Mouse (Mus musculus): ENCODE results near the gene Rgs6. TPM values are rescaled to one million over a fixed set of nuclear protein-coding genes. Genes with fewer than 3 reads are reported as not detected.

The Rgs6 gene
- polyA plus RNA-seq, 1 experiment: 0.58 TPM

GRCm38 (mm10) chr12:83037798-83038560, 449.9 kb downstream of the Rgs6 start:
- Histone ChIP-seq H3K4me3 (ENCODE audit: low read depth, low read length) (0 out of 2 replicates have a peak overlapping the region, but pooled peaks have one; percentile 8), H3K27ac (ENCODE audit: insufficient read depth, low read length) (no peak overlapping the region)
- TF ChIP-seq EP300 (IDR thresholded peaks at IDR 0.05; ENCODE audit: insufficient read depth, low read depth, low read length) (no peak), POLR2A (IDR thresholded peaks at IDR 0.05; ENCODE audit: insufficient read depth, low read length) (no peak), CTCF (IDR thresholded peaks at IDR 0.05; ENCODE audit: low read depth, low read length) (no peak)

DNA sequence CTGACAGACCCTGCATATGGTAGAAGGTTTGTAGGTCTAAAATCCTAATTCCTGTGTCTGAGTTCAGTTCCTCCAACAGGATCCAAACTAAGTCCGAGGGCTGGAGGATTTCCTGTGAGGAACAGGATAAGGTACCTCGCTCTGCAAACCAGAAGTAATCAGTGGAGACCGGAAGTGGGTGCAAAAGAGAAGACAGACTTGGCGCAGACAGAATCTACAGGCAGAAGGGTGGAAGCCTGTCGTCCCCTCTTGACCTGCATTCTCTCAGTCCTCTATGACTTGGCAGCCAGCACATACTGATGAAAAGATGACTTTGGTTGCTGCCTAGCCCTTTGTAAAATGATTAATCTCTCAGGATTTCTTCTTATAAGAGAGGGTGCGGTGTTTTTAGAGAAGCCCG, 450.7 kb downstream of the Rgs6 start:
- Histone ChIP-seq H3K4me1 (ENCODE audit: control insufficient read depth, insufficient read depth, low read length) (no peaks in the 10 kb centered on the region), H3K9ac (ENCODE audit: low read depth, poor library complexity, severe bottlenecking) (no peak overlapping the region), H3K36me3 (ENCODE audit: control insufficient read depth, insufficient read depth, low read length, poor library complexity, severe bottlenecking) (no peaks in the 10 kb centered on the region), H3K27ac (ENCODE audit: insufficient read depth, low read length) (no peak overlapping the region), H3K27me3 (ENCODE audit: control insufficient read depth, insufficient read depth, low read length, poor library complexity, severe bottlenecking) (no peaks in the 10 kb centered on the region), H3K9me3 (replicated peaks; ENCODE audit: control insufficient read depth, insufficient read depth, low read length, poor library complexity, severe bottlenecking) (no peaks in the 10 kb centered on the region), H3K4me3 (ENCODE audit: low read depth, low read length) (no peak overlapping the region)
- TF ChIP-seq CTCF (IDR thresholded peaks at IDR 0.05; ENCODE audit: low read depth, low read length) (no peak), POLR2A (IDR thresholded peaks at IDR 0.05; ENCODE audit: insufficient read depth, low read length) (no peak), EP300 (IDR thresholded peaks at IDR 0.05; ENCODE audit: insufficient read depth, low read depth, low read length) (no peak)

More at GRCm38 (mm10) chr12:83037798-83038560, 449.9 kb downstream of the Rgs6 start:
- no peaks in the 10 kb centered on the region for H3K27me3 ChIP-seq (ENCODE audit: control insufficient read depth, insufficient read depth, low read length, poor library complexity, severe bottlenecking)
- no peak overlapping the region for H3K9ac ChIP-seq (ENCODE audit: low read depth, poor library complexity, severe bottlenecking)
- no peaks in the 10 kb centered on the region for H3K36me3 ChIP-seq (ENCODE audit: control insufficient read depth, insufficient read depth, low read length, poor library complexity, severe bottlenecking)
- H3K4me1 ChIP-seq (ENCODE audit: control insufficient read depth, insufficient read depth, low read length): no peaks in the 10 kb centered on the region
- H3K9me3 ChIP-seq (replicated peaks; ENCODE audit: control insufficient read depth, insufficient read depth, low read length, poor library complexity, severe bottlenecking): no peaks in the 10 kb centered on the region

DNA sequence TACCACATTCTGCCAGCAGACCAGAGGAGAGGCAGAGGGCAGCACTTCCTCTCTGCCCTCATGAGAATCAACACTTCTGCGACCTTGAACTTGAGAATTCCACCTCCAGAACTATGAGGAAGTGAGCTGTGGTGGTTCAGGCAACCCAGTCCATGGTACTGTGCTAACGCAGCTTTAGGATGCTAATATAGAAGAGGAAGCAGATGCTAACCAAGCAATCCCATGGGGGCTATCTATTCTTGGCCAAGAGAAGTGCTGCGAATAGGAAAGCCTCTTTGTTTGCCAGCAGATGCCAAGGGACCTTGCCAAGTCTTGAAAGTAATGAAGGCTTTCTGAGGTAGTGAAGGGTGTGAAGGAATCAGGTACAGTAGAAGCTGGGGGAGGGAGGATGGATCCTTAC, 451.8 kb downstream of the Rgs6 start:
- Histone ChIP-seq H3K27ac (ENCODE audit: insufficient read depth, low read length) (no peak overlapping the region), H3K36me3 (ENCODE audit: control insufficient read depth, insufficient read depth, low read length, poor library complexity, severe bottlenecking) (no peaks in the 10 kb centered on the region), H3K4me1 (ENCODE audit: control insufficient read depth, insufficient read depth, low read length) (no peaks in the 10 kb centered on the region), H3K9ac (ENCODE audit: low read depth, poor library complexity, severe bottlenecking) (no peak overlapping the region), H3K9me3 (replicated peaks; ENCODE audit: control insufficient read depth, insufficient read depth, low read length, poor library complexity, severe bottlenecking) (no peaks in the 10 kb centered on the region), H3K4me3 (ENCODE audit: low read depth, low read length) (no peak overlapping the region), H3K27me3 (ENCODE audit: control insufficient read depth, insufficient read depth, low read length, poor library complexity, severe bottlenecking) (no peaks in the 10 kb centered on the region)
- TF ChIP-seq CTCF (IDR thresholded peaks at IDR 0.05; ENCODE audit: low read depth, low read length) (no peak), EP300 (IDR thresholded peaks at IDR 0.05; ENCODE audit: insufficient read depth, low read depth, low read length) (no peak), POLR2A (IDR thresholded peaks at IDR 0.05; ENCODE audit: insufficient read depth, low read length) (no peak)

DNA sequence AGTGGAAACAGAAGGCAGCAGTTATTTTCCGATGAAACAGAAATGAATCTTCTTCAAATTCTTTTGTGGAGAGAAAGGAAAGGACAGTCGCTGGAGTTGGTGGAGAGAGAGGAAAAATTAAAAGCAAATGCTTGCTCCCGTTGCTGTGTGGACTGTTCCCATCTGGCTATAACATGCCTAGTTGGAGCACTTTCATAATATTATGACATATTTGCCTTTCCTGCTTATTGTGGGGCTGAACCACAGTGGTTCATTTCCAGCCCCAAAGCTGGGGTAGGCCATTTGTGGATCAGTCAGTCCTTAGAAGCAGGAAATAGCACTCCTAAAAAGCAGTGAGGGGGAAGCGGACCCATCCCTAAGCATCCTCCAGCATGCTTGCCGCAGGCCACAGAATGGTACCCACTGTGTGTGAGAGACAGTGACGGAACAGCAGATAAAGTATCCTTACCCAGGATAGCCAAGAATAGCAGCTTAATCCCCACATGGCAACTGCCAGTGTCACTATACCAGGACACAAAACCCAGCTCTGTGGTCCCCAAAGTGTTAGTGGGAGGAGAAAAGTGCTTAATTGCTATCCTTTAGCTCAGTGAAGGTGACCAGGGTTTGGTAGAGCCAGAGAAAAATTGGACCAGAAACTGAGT, 456.0 kb downstream of the Rgs6 start:
- Histone ChIP-seq H3K4me1 (ENCODE audit: control insufficient read depth, insufficient read depth, low read length) (no peaks in the 10 kb centered on the region), H3K4me3 (ENCODE audit: low read depth, low read length) (no peak overlapping the region), H3K36me3 (ENCODE audit: control insufficient read depth, insufficient read depth, low read length, poor library complexity, severe bottlenecking) (no peaks in the 10 kb centered on the region), H3K27me3 (ENCODE audit: control insufficient read depth, insufficient read depth, low read length, poor library complexity, severe bottlenecking) (no peaks in the 10 kb centered on the region; the same call in 1 of the 2 replicates), H3K9me3 (replicated peaks; ENCODE audit: control insufficient read depth, insufficient read depth, low read length, poor library complexity, severe bottlenecking) (no peaks in the 10 kb centered on the region), H3K9ac (ENCODE audit: low read depth, poor library complexity, severe bottlenecking) (no peak overlapping the region), H3K27ac (ENCODE audit: insufficient read depth, low read length) (no peak overlapping the region)
- TF ChIP-seq CTCF (IDR thresholded peaks at IDR 0.05; ENCODE audit: low read depth, low read length) (no peak), POLR2A (IDR thresholded peaks at IDR 0.05; ENCODE audit: insufficient read depth, low read length) (no peak)

GRCm38 (mm10) chr12:83044621-83044990, 456.5 kb downstream of the Rgs6 start:
- no peaks in the 10 kb centered on the region for H3K36me3 ChIP-seq (ENCODE audit: control insufficient read depth, insufficient read depth, low read length, poor library complexity, severe bottlenecking)
- no peak overlapping the region for H3K27ac ChIP-seq (ENCODE audit: insufficient read depth, low read length)
- no peaks in the 10 kb centered on the region; the same call in 1 of the 2 replicates for H3K27me3 ChIP-seq (ENCODE audit: control insufficient read depth, insufficient read depth, low read length, poor library complexity, severe bottlenecking)
- H3K4me1 ChIP-seq (ENCODE audit: control insufficient read depth, insufficient read depth, low read length): no peaks in the 10 kb centered on the region
- no peak overlapping the region for H3K4me3 ChIP-seq (ENCODE audit: low read depth, low read length)
- H3K9ac ChIP-seq (ENCODE audit: low read depth, poor library complexity, severe bottlenecking): no peak overlapping the region
- TF ChIP-seq EP300 (IDR thresholded peaks at IDR 0.05; ENCODE audit: insufficient read depth, low read depth, low read length) (no peak), CTCF (IDR thresholded peaks at IDR 0.05; ENCODE audit: low read depth, low read length) (no peak), POLR2A (IDR thresholded peaks at IDR 0.05; ENCODE audit: insufficient read depth, low read length) (no peak)
- H3K9me3 ChIP-seq (replicated peaks; ENCODE audit: control insufficient read depth, insufficient read depth, low read length, poor library complexity, severe bottlenecking): no peaks in the 10 kb centered on the region

DNA sequence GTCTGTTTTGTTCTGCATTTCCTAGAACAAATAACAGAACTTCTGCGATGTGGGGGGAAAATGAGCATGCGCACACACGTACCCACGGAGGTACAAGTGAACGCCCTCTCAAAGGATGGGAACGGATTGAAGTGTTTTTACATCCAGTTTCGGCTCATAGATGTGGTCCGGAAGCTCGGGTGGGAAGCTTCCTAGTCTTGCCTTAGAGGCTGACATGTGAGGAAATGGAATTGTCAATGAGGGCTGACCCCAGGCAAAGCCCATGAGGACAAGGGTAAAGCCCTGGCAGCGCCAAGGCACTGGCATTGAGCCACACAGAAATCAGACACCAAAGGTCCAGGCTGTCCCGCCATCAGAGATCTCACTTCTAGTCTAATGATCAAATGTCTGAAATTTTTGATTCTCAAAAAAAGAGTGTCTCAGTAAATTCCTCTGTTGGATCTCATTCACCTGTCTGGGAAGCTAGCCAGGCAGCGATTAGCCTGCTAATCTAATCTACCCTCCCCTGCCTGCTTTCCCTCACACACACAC, 457.0 kb downstream of the Rgs6 start:
- Histone ChIP-seq H3K27me3 (ENCODE audit: control insufficient read depth, insufficient read depth, low read length, poor library complexity, severe bottlenecking) (no peaks in the 10 kb centered on the region; the same call in 1 of the 2 replicates), H3K27ac (ENCODE audit: insufficient read depth, low read length) (no peak overlapping the region), H3K9me3 (replicated peaks; ENCODE audit: control insufficient read depth, insufficient read depth, low read length, poor library complexity, severe bottlenecking) (no peaks in the 10 kb centered on the region), H3K4me3 (ENCODE audit: low read depth, low read length) (no peak overlapping the region), H3K36me3 (ENCODE audit: control insufficient read depth, insufficient read depth, low read length, poor library complexity, severe bottlenecking) (no peaks in the 10 kb centered on the region), H3K9ac (ENCODE audit: low read depth, poor library complexity, severe bottlenecking) (no peak overlapping the region), H3K4me1 (ENCODE audit: control insufficient read depth, insufficient read depth, low read length) (no peaks in the 10 kb centered on the region)
- no peak for TF ChIP-seq CTCF (IDR thresholded peaks at IDR 0.05; ENCODE audit: low read depth, low read length)
- no peak for TF ChIP-seq EP300 (IDR thresholded peaks at IDR 0.05; ENCODE audit: insufficient read depth, low read depth, low read length)
- TF ChIP-seq POLR2A (IDR thresholded peaks at IDR 0.05; ENCODE audit: insufficient read depth, low read length): no peak

All from ES-Bruce4 (cell line).